Mouse (Mus musculus) liver, embryonic 11.5 days (tissue): ENCODE measurements around the gene Mobp. TPM values are rescaled to one million over a fixed set of nuclear protein-coding genes. Genes with fewer than 3 reads are reported as not detected.

Experiments used
- ATAC-seq: fragments of 200-750 bp; cut with Nextera tagmentation; replicated peaks from 2 replicates; pipeline ENCODE4 v1.8.0; 2017; ENCODE audit warnings: moderate number of reproducible peaks, mild to moderate bottlenecking, moderate TSS enrichment, moderate library complexity; ENCODE audit not compliant: low FRiP score
- DNase-seq: peaks from one replicate; pipeline ENCODE4 v3.0.0-alpha.2; 2017; ENCODE audit warnings: low spot score
- H3K27ac ChIP-seq: fragments of 300-500 bp; sonication (generic); 2 replicates; pipeline ENCODE4 v1.5.1; 2014; ENCODE audit warnings: mild to moderate bottlenecking, low read depth, low read length, control low read depth
- H3K27me3 ChIP-seq: fragments of 300-500 bp; sonication (generic); replicated peaks from 2 replicates; pipeline ENCODE4 v1.6.1; 2014; ENCODE audit warnings: low read length, mixed read lengths; ENCODE audit not compliant: control insufficient read depth, insufficient read depth
- H3K36me3 ChIP-seq: fragments of 300-500 bp; sonication (generic); 2 replicates; pipeline ENCODE4 v1.6.1; 2014; ENCODE audit warnings: mild to moderate bottlenecking, low read length, moderate library complexity, mixed read lengths; ENCODE audit not compliant: control insufficient read depth, insufficient read depth
- H3K4me1 ChIP-seq: fragments of 300-500 bp; sonication (generic); replicated peaks from 2 replicates; pipeline ENCODE4 v1.6.1; 2014; ENCODE audit warnings: low read length, mixed read lengths; ENCODE audit not compliant: control insufficient read depth, insufficient read depth
- H3K4me2 ChIP-seq: fragments of 300-500 bp; sonication (generic); 2 replicates; pipeline ENCODE4 v1.6.1; 2014; ENCODE audit warnings: mild to moderate bottlenecking, control low read depth, moderate library complexity
- H3K4me3 ChIP-seq: fragments of 300-500 bp; sonication (generic); 2 replicates; pipeline ENCODE4 v1.5.1; 2014; ENCODE audit warnings: low read depth, low read length, control low read depth
- H3K9ac ChIP-seq: fragments of 300-500 bp; sonication (generic); 2 replicates; pipeline ENCODE4 v1.6.1; 2014; ENCODE audit warnings: low read depth, low read length, control low read depth
- H3K9me3 ChIP-seq: fragments of 300-500 bp; sonication (generic); 2 replicates; pipeline ENCODE4 v1.6.1; 2016; ENCODE audit warnings: low read length, inconsistent platforms, mixed read lengths; ENCODE audit not compliant: control insufficient read depth
- WGBS: fragments of 180-500 bp; shearing (Covaris S2); extraction: QIAGEN DNeasy Blood & Tissue Kit; methylation state at CpG from one replicate; pipeline ENCODE4 v1.1.7; 2014; 5-methylcytosine and 5-hydroxymethylcytosine counted together
- polyA plus RNA-seq: library from polyadenylated mRNA; unstranded; fragments of >200 nt; fragmentation: Nextera tagmentation; extraction: Ambion mirVana; gene quantifications from 2 replicates; pipeline ENCODE4 v1.2.1, GENCODE M21; 2014

Gene Mobp
- polyA plus RNA-seq, 1 experiment from 2014 or later: not detected

DNA sequence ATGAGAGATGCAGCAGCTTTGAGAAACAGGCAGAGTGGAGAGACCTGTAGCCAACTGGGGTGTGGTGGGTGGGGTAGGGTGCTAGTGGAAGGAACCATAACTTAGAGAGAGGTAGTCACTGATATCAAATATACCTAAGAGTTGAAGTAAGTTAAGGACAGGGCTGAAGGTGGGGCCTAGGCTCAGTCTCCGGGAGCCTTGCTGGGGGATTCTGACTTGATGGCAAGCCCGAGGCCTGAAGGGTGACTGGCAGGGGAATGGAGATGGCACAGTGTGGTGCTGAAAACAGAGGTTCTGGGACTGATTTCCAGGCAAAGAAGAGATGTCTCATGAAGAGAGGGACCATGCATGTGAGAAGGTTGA, 34.7 kb upstream of the Mobp start:
- peak overlapping the region; percentile 99 for H3K27ac ChIP-seq
- peak overlapping the region; percentile 83 for H3K9ac ChIP-seq
- peak overlapping the region; percentile 82 for H3K4me2 ChIP-seq
- no peaks in the 10 kb centered on the region for H3K9me3 ChIP-seq
- peaks cover 48% of the 10 kb centered on the region for H3K4me1 ChIP-seq
- no peaks in the 10 kb centered on the region for H3K27me3 ChIP-seq
- 62% methylated on average over 2 of the region's 2 CpGs for WGBS
- H3K4me3 ChIP-seq: peak overlapping the region; percentile 58
- ATAC-seq (peak; percentile 37), DNase-seq (no peak)
- peaks cover 25% of the 10 kb centered on the region for H3K36me3 ChIP-seq

DNA sequence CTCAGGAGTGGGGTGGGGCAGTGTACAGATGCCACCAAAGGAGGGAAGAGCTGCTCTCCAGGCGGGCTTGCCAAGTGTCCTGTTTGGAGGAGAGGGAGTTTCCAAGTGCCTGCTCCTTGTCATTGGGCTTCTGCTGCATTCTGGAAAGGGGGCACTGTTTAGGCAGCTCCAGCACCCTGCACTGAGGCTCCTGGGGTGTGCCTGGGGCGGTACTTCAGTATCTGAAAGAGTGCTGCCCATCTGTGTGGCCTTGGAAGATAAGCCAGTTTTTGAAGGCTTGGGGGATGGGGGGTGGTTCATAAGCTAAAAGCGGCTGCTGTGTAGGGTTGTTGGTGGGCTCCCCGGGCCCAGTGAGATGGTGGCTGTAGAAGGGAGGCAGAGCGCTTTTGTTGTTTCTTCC, 33.9 kb upstream of the Mobp start:
- peak; percentile 74 for DNase-seq
- Histone ChIP-seq H3K9ac (peak overlapping the region; percentile 83), H3K27me3 (no peaks in the 10 kb centered on the region), H3K4me1 (peaks cover 48% of the 10 kb centered on the region), H3K36me3 (peaks cover 33% of the 10 kb centered on the region), H3K4me3 (peak overlapping the region; percentile 58), H3K9me3 (no peaks in the 10 kb centered on the region), H3K27ac (peak overlapping the region; percentile 99), H3K4me2 (peak overlapping the region; percentile 82)
- 38% methylated on average over 5 of the region's 5 CpGs for WGBS
- peak; percentile 86 for ATAC-seq

DNA sequence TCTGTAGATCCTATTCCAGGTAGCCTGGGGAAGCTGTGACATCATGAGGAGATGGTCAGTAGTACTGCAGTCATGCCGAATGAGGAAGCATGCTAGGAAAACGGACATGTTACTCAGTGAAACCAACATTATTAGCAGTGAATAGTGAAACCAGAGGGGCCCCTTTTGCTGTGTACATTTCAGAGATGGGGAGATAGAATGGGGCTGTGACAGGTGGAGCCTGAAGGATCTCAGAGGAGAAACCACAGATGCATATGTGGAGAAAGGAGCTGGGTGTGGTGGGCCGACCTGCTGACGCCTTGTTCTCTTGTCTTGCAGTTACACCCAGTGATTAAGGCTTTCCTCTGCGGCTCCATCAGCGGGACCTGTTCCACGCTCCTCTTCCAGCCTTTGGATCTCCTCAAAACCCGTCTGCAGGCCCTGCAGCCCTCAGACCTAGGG, 33.3 kb upstream of the Mobp start:
- H3K27ac ChIP-seq: peak overlapping the region; percentile 99
- peak overlapping the region; percentile 82 for H3K4me2 ChIP-seq
- H3K9me3 ChIP-seq: no peaks in the 10 kb centered on the region
- 47% methylated on average over 8 of the region's 8 CpGs for WGBS
- H3K4me3 ChIP-seq: peak overlapping the region; percentile 58
- H3K27me3 ChIP-seq: no peaks in the 10 kb centered on the region
- H3K36me3 ChIP-seq: peaks cover 39% of the 10 kb centered on the region
- peaks cover 46% of the 10 kb centered on the region for H3K4me1 ChIP-seq
- DNase-seq: no peak
- peak overlapping the region; percentile 83 for H3K9ac ChIP-seq
- peak; percentile 73 for ATAC-seq

DNA sequence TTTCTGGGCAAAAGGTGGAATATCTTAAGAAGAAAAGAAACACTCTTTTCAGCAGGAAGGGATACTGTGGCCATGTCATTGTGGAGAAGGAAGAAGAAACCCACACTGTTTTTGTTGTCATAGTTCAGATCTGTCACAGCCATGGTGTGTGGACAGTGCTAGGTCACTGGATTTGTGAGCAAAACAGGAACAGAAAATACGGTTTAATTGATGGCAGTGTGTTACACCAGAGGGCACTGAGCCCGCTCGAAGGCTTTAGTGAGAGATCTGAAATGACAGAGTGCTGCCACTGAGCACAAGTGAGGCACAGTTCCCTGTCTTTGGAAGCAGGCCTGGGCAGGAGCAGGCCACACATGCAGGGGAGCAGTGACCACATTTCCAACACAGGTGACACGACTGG, 31.3 kb upstream of the Mobp start:
- peak overlapping the region; percentile 82 for H3K4me2 ChIP-seq
- no peaks in the 10 kb centered on the region for H3K9me3 ChIP-seq
- peak overlapping the region; percentile 99 for H3K27ac ChIP-seq
- H3K36me3 ChIP-seq: peaks cover 48% of the 10 kb centered on the region
- peaks cover 39% of the 10 kb centered on the region for H3K4me1 ChIP-seq
- no peaks in the 10 kb centered on the region for H3K27me3 ChIP-seq
- H3K9ac ChIP-seq: peak overlapping the region; percentile 72; the same call in 1 of the 2 replicates
- ATAC-seq (no peak), DNase-seq (no peak)
- WGBS: 74% methylated on average over 4 of the region's 4 CpGs
- peak overlapping the region; percentile 58; the same call in 1 of the 2 replicates for H3K4me3 ChIP-seq

DNA sequence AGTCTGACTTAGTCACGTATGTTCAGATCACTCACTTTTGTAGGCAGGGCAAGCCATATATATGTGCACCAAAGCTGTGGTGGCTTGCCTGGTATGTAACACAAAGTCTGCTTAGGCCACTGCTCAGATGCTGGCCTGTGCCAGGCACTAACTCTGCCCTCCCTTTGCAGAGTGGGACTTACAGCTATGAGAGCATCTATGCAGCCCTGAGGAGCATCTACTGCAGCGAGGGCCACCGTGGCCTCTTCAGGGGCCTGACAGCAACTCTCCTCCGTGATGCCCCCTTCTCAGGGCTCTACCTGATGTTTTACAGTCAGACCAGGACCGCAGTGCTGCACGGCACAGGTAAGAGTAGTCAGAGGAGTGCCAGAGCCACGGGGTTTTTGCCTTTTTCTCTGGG, 29.0 kb upstream of the Mobp start:
- Histone ChIP-seq H3K4me3 (no peak overlapping the region), H3K27me3 (no peaks in the 10 kb centered on the region), H3K9me3 (no peaks in the 10 kb centered on the region), H3K4me1 (peaks cover 24% of the 10 kb centered on the region), H3K9ac (no peak overlapping the region), H3K36me3 (peaks cover 59% of the 10 kb centered on the region), H3K4me2 (no peak overlapping the region), H3K27ac (no peak overlapping the region)
- no peak for ATAC-seq
- 94% methylated on average over 7 of the region's 7 CpGs for WGBS
- DNase-seq: no peak

DNA sequence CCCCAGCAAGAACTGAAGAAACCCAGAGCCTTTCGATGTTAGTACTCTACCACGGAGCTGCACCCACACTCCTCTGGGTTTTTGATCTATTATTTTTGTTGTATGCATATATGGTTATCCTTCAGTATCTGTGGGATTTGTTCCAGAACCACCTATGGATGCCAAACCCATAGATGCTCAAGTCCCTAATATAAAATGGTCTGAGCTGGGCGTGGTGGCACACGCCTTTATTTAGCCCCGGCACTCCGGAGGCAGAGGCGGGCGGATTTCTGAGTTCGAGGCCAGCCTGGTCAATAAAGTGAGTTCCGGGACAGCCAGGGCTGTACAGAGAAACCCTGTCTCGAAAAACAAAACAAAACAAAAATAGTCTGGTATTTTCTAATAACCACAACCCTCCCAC, 22.6 kb upstream of the Mobp start:
- 42% methylated on average over 11 of the region's 11 CpGs for WGBS
- no peak for DNase-seq

DNA sequence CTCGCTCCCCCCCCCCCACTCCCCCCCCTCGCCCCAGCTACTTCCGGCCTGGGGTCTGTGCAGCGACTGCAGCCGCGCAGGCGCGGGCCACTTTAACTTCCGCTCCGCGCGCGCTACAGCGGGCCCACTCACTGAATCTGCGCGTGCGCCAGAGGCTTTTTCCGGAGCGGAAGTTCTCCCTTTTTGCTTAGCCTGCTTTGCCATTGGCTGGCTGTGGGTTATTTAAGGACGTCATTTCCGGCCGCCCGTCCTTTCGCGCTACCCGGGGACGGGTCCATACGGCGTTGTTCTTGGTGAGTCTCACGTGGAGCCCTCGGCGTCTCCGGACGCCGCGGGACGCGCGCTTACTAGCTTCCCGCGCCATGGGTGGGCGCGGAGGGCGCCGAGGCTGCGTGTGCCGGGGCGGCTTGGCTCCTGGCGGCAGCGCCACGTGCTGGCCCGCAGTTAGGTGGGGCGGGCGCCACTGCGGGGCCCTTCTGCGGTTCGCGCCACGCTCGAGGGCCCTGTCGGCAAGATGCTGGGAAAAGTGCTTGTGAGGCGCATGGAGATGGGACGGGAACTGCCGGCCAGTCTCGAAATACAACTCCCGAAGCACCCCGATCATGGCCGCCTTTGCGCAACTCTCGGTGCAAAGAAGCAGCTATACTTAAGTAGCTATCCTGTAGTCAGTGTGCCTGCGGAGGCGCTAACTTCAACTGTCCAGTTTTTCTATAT, 21.8 kb upstream of the Mobp start, which contains the start of gene Rpsa:
Gene Rpsa (plus strand): TSS at position 152 of the 714 bp plus-strand sequence.
- under 1% methylated on average over 71 of the region's 72 CpGs for WGBS
- Histone ChIP-seq H3K4me2 (peak within 1 kb of the TSS; percentile 90), H3K9ac (peak within 1 kb of the TSS; percentile 99), H3K36me3 (peaks cover 44% of the 10 kb centered on the region), H3K4me3 (peak within 1 kb of the TSS; percentile 91), H3K4me1 (peaks cover 10% of the 10 kb centered on the region; the same call in 1 of the 2 replicates), H3K9me3 (no peaks in the 10 kb centered on the region), H3K27ac (peak within 1 kb of the TSS; percentile 96), H3K27me3 (no peaks in the 10 kb centered on the region)
- ATAC-seq (peak; percentile 93), DNase-seq (peak; percentile 91)

More for the DNA sequence above, 22.6 kb upstream of the Mobp start:
- Histone ChIP-seq H3K36me3 (peaks cover 45% of the 10 kb centered on the region), H3K9ac (peak overlapping the region; percentile 65), H3K27me3 (no peaks in the 10 kb centered on the region), H3K4me1 (peaks cover 10% of the 10 kb centered on the region; the same call in 1 of the 2 replicates), H3K4me2 (peak overlapping the region; percentile 66), H3K4me3 (peak overlapping the region; percentile 91), H3K27ac (peak overlapping the region; percentile 96), H3K9me3 (no peaks in the 10 kb centered on the region)
- no peak; the same call in 1 of the 2 replicates for ATAC-seq

DNA sequence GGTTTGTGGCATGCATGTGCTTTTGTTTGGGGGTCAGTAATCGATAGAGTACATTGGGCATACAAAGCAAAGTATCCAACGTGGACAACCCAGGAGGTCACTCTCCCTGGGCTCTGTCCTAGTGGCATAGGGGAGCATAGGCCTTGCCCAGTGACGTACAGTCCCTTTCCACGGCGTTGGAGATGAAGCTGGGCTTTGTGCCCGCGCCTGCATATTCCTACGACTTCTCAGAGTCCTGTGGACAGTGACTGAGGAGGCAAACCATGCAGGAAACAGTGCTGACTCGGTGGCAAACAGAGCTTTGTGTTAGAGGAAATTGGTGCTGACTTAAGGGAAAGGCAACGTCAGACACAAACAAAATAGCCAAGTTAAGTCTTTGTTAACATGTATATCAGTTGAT, 20.2 kb upstream of the Mobp start:
- WGBS: 42% methylated on average over 10 of the region's 10 CpGs
- no peak for DNase-seq

More for the DNA sequence above, 20.2 kb upstream of the Mobp start:
- Histone ChIP-seq H3K27ac (peak overlapping the region; percentile 96), H3K36me3 (peaks cover 34% of the 10 kb centered on the region), H3K4me3 (peak overlapping the region; percentile 91), H3K4me1 (peaks cover 10% of the 10 kb centered on the region; the same call in 1 of the 2 replicates), H3K4me2 (peak overlapping the region; percentile 90), H3K9me3 (no peaks in the 10 kb centered on the region), H3K9ac (peak overlapping the region; percentile 99), H3K27me3 (no peaks in the 10 kb centered on the region)
- ATAC-seq: no peak
